Mouse (Mus musculus) heart, embryonic 13.5 days (tissue): ENCODE measurements around the gene Wfdc18. TPM values are rescaled to one million over a fixed set of nuclear protein-coding genes. Genes with fewer than 3 reads are reported as not detected.

Source experiments
- ATAC-seq: fragments of 200-750 bp; cut with Nextera tagmentation; 2 replicates; pipeline ENCODE4 v1.8.0; 2017; ENCODE audit warnings: moderate TSS enrichment; ENCODE audit not compliant: insufficient number of reproducible peaks, low FRiP score, low TSS enrichment; ENCODE audit errors: extremely low read depth
- H3K27ac ChIP-seq: fragments of 300-500 bp; sonication (generic); replicated peaks from 2 replicates; pipeline ENCODE4 v1.5.1; 2015; ENCODE audit warnings: moderate library complexity, mild to moderate bottlenecking, inconsistent platforms
- H3K27me3 ChIP-seq: fragments of 300-500 bp; sonication (generic); replicated peaks from 2 replicates; pipeline ENCODE4 v1.6.1; 2015; ENCODE audit warnings: mild to moderate bottlenecking, inconsistent platforms
- H3K36me3 ChIP-seq: fragments of 300-500 bp; sonication (generic); 2 replicates; pipeline ENCODE4 v1.6.1; 2015; ENCODE audit warnings: mild to moderate bottlenecking, inconsistent platforms
- H3K4me1 ChIP-seq: fragments of 300-500 bp; sonication (generic); 2 replicates; pipeline ENCODE4 v1.6.1; 2015; ENCODE audit warnings: inconsistent platforms
- H3K4me2 ChIP-seq: fragments of 300-500 bp; sonication (generic); 2 replicates; pipeline ENCODE4 v1.6.1; 2015; ENCODE audit warnings: inconsistent platforms, mild to moderate bottlenecking, moderate library complexity
- H3K4me3 ChIP-seq: fragments of 300-500 bp; sonication (generic); 2 replicates; pipeline ENCODE4 v1.5.1; 2015; ENCODE audit warnings: moderate library complexity, mild to moderate bottlenecking, inconsistent platforms
- H3K9ac ChIP-seq: fragments of 300-500 bp; sonication (generic); 2 replicates; pipeline ENCODE4 v1.6.1; 2015; ENCODE audit warnings: inconsistent platforms, mild to moderate bottlenecking, moderate library complexity
- H3K9me3 ChIP-seq: fragments of 300-500 bp; sonication (generic); 2 replicates; pipeline ENCODE4 v1.6.1; 2016; ENCODE audit warnings: inconsistent platforms
- WGBS: fragments of 180-500 bp; shearing (Covaris S2); methylation state at CpG from one replicate; pipeline ENCODE4 v1.1.7; 2015; ENCODE audit warnings: mixed read lengths; 5-methylcytosine and 5-hydroxymethylcytosine counted together
- polyA plus RNA-seq: library from polyadenylated mRNA; unstranded; fragments of >200 nt; fragmentation: Nextera tagmentation; extraction: Ambion mirVana; gene quantifications from 2 replicates; pipeline ENCODE4 v1.2.1, GENCODE M21; 2015

Gene Wfdc18
- polyA plus RNA-seq, 1 experiment from 2014 or later, result 3.4 TPM

GRCm38 (mm10) chr11:83720766-83721165 lies 12.0 kb downstream of the Wfdc18 start:
- no peak for ATAC-seq
- Histone ChIP-seq H3K9me3 (no peaks in the 10 kb centered on the region), H3K9ac (no peak overlapping the region), H3K4me1 (no peaks in the 10 kb centered on the region), H3K4me3 (no peak overlapping the region), H3K4me2 (no peak overlapping the region), H3K27ac (no peak overlapping the region), H3K36me3 (no peaks in the 10 kb centered on the region), H3K27me3 (no peaks in the 10 kb centered on the region)

- Histone ChIP-seq H3K9ac (no peak overlapping the region), H3K4me2 (no peak overlapping the region), H3K4me1 (no peaks in the 10 kb centered on the region), H3K36me3 (no peaks in the 10 kb centered on the region), H3K27ac (no peak overlapping the region), H3K4me3 (no peak overlapping the region), H3K27me3 (no peaks in the 10 kb centered on the region), H3K9me3 (0 out of 2 replicates have a peak, but pooled peaks cover 2% of the 10 kb centered on the region)
- ATAC-seq, result no peak
- WGBS, result 41% methylated on average over 3 of the region's 3 CpGs
Measured at GRCm38 (mm10) chr11:83728757-83729432, 20.1 kb downstream of the Wfdc18 start.

GRCm38 (mm10) chr11:83731116-83731515 lies 22.3 kb downstream of the Wfdc18 start:
- H3K9ac ChIP-seq, result no peak overlapping the region
- no peak overlapping the region for H3K4me3 ChIP-seq
- H3K36me3 ChIP-seq, result no peaks in the 10 kb centered on the region
- no peaks in the 10 kb centered on the region for H3K4me1 ChIP-seq
- H3K4me2 ChIP-seq, result no peak overlapping the region
- no peak for ATAC-seq
- WGBS, result 57% methylated on average over 1 of the region's 1 CpGs
- 0 out of 2 replicates have a peak, but pooled peaks cover 1% of the 10 kb centered on the region for H3K27me3 ChIP-seq
- H3K9me3 ChIP-seq, result 0 out of 2 replicates have a peak, but pooled peaks cover 5% of the 10 kb centered on the region
- no peak overlapping the region for H3K27ac ChIP-seq

- 69% methylated on average over 5 of the region's 5 CpGs for WGBS
- H3K9ac ChIP-seq, result no peak overlapping the region
- no peaks in the 10 kb centered on the region for H3K36me3 ChIP-seq
- H3K4me1 ChIP-seq, result no peaks in the 10 kb centered on the region
- no peak for ATAC-seq
- no peak overlapping the region for H3K27ac ChIP-seq
- H3K27me3 ChIP-seq, result peaks cover 5% of the 10 kb centered on the region; the same call in 1 of the 2 replicates
- H3K4me2 ChIP-seq, result no peak overlapping the region
- 0 out of 2 replicates have a peak, but pooled peaks cover 5% of the 10 kb centered on the region for H3K9me3 ChIP-seq
- H3K4me3 ChIP-seq, result no peak overlapping the region
Measured at GRCm38 (mm10) chr11:83733071-83733640, 24.3 kb downstream of the Wfdc18 start.

- peaks cover 5% of the 10 kb centered on the region; the same call in 1 of the 2 replicates for H3K27me3 ChIP-seq
- H3K9me3 ChIP-seq, result 0 out of 2 replicates have a peak, but pooled peaks cover 5% of the 10 kb centered on the region
- no peaks in the 10 kb centered on the region for H3K36me3 ChIP-seq
- no peak overlapping the region for H3K4me2 ChIP-seq
- WGBS, result 84% methylated on average over 1 of the region's 1 CpGs
- ATAC-seq, result no peak
- no peak overlapping the region for H3K9ac ChIP-seq
- no peaks in the 10 kb centered on the region for H3K4me1 ChIP-seq
- H3K27ac ChIP-seq, result no peak overlapping the region
- H3K4me3 ChIP-seq, result no peak overlapping the region
Measured at GRCm38 (mm10) chr11:83734215-83734614, 25.4 kb downstream of the Wfdc18 start.

- Histone ChIP-seq H3K4me3 (no peak overlapping the region), H3K9ac (no peak overlapping the region), H3K4me1 (no peaks in the 10 kb centered on the region), H3K27me3 (peaks cover 16% of the 10 kb centered on the region), H3K36me3 (no peaks in the 10 kb centered on the region), H3K27ac (no peak overlapping the region), H3K4me2 (no peak overlapping the region), H3K9me3 (0 out of 2 replicates have a peak, but pooled peaks cover 5% of the 10 kb centered on the region)
- WGBS, result 57% methylated on average over 2 of the region's 2 CpGs
- ATAC-seq, result no peak
Measured at GRCm38 (mm10) chr11:83735881-83736280, 27.1 kb downstream of the Wfdc18 start.

- 0 out of 2 replicates have a peak, but pooled peaks cover 5% of the 10 kb centered on the region for H3K9me3 ChIP-seq
- H3K4me2 ChIP-seq, result no peak overlapping the region
- WGBS, result 72% methylated on average over 3 of the region's 3 CpGs
- no peak overlapping the region for H3K9ac ChIP-seq
- no peaks in the 10 kb centered on the region for H3K4me1 ChIP-seq
- no peak overlapping the region for H3K27ac ChIP-seq
- no peak for ATAC-seq
- H3K27me3 ChIP-seq, result peaks cover 29% of the 10 kb centered on the region
- no peak overlapping the region for H3K4me3 ChIP-seq
- H3K36me3 ChIP-seq, result no peaks in the 10 kb centered on the region
Measured at GRCm38 (mm10) chr11:83737109-83737558, 28.3 kb downstream of the Wfdc18 start.

GRCm38 (mm10) chr11:83739241-83739640 lies 30.4 kb downstream of the Wfdc18 start:
- H3K4me2 ChIP-seq, result no peak overlapping the region
- peaks cover 48% of the 10 kb centered on the region for H3K27me3 ChIP-seq
- ATAC-seq, result no peak
- no peaks in the 10 kb centered on the region for H3K36me3 ChIP-seq
- no peaks in the 10 kb centered on the region for H3K4me1 ChIP-seq
- no peak overlapping the region for H3K27ac ChIP-seq
- H3K4me3 ChIP-seq, result no peak overlapping the region
- no peak overlapping the region for H3K9ac ChIP-seq
- no peaks in the 10 kb centered on the region for H3K9me3 ChIP-seq
- WGBS, result 22% methylated on average over 5 of the region's 5 CpGs

- 68% methylated on average over 4 of the region's 4 CpGs for WGBS
- no peaks in the 10 kb centered on the region for H3K4me1 ChIP-seq
- no peak for ATAC-seq
- H3K9me3 ChIP-seq, result no peaks in the 10 kb centered on the region
- H3K36me3 ChIP-seq, result no peaks in the 10 kb centered on the region
- H3K27me3 ChIP-seq, result peaks cover 61% of the 10 kb centered on the region
- no peak overlapping the region for H3K9ac ChIP-seq
- no peak overlapping the region for H3K4me2 ChIP-seq
- H3K27ac ChIP-seq, result no peak overlapping the region
- no peak overlapping the region for H3K4me3 ChIP-seq
Measured at GRCm38 (mm10) chr11:83740443-83740991, 31.7 kb downstream of the Wfdc18 start.

- Histone ChIP-seq H3K27ac (no peak overlapping the region), H3K9ac (no peak overlapping the region), H3K9me3 (no peaks in the 10 kb centered on the region), H3K36me3 (no peaks in the 10 kb centered on the region), H3K4me3 (no peak overlapping the region), H3K27me3 (peaks cover 69% of the 10 kb centered on the region), H3K4me1 (no peaks in the 10 kb centered on the region), H3K4me2 (no peak overlapping the region)
- ATAC-seq, result no peak
- 54% methylated on average over 5 of the region's 5 CpGs for WGBS
Measured at GRCm38 (mm10) chr11:83741841-83742240, 33.0 kb downstream of the Wfdc18 start.

GRCm38 (mm10) chr11:83742731-83743355 lies 34.0 kb downstream of the Wfdc18 start:
- H3K4me1 ChIP-seq, result no peaks in the 10 kb centered on the region
- no peak for ATAC-seq
- H3K4me3 ChIP-seq, result no peak overlapping the region
- H3K9ac ChIP-seq, result no peak overlapping the region
- no peaks in the 10 kb centered on the region for H3K9me3 ChIP-seq
- H3K27ac ChIP-seq, result no peak overlapping the region
- WGBS, result 67% methylated on average over 9 of the region's 9 CpGs
- H3K27me3 ChIP-seq, result peaks cover 79% of the 10 kb centered on the region
- H3K4me2 ChIP-seq, result no peak overlapping the region
- no peaks in the 10 kb centered on the region for H3K36me3 ChIP-seq
